Mouse (Mus musculus): ENCODE results near the gene Ccnj. TPM values are rescaled to one million over a fixed set of nuclear protein-coding genes. Genes with fewer than 3 reads are reported as not detected.

Ccnj gene
- 1 to 10 TPM; 7.8 to 8.7 TPM for total RNA-seq (2021)
- long read RNA-seq, experiment 1, partial matches to known transcripts, result 1 of 3 reads
- long read RNA-seq, experiment 1, other reads (novel, unspliced or antisense), result 0 of 3 reads
- long read RNA-seq, experiment 2, partial matches to known transcripts, result 0 of 2 reads
- long read RNA-seq, experiment 2, other reads (novel, unspliced or antisense), result 2 of 2 reads

- intact Hi-C loops (cut with DNase I), result loop anchor here (10.0 kb wide), 2 partner anchors 184 to 246 kb away; partner anchors contain the start of gene Aldh18a1
- DNase-seq (ENCODE audit: low spot score in 2 of 2), result peak; percentile 89 to 95
These were observed at the start of gene Ccnj for GRCm38 (mm10) chr19:40830703-40831415. Gene Ccnj, plus strand, starts transcription at chr19:40831279.

GRCm38 (mm10) chr19:40788004-40788714 is 42.9 kb upstream of the Ccnj start:
- no peak for DNase-seq (ENCODE audit: low spot score in 2 of 2)
- intact Hi-C loops (cut with DNase I), result no loop called here

GRCm38 (mm10) chr19:40788715-40789084 is 42.4 kb upstream of the Ccnj start:
- intact Hi-C loops (cut with DNase I), result no loop called here
- no peak for DNase-seq (ENCODE audit: low spot score in 2 of 2)

- DNase-seq (ENCODE audit: low spot score in 2 of 2), result no peak
- intact Hi-C loops (cut with DNase I), result no loop called here
These were observed 25.8 kb upstream of the Ccnj start for GRCm38 (mm10) chr19:40805176-40805737.

GRCm38 (mm10) chr19:40809858-40810257 is 21.2 kb upstream of the Ccnj start:
- no peak for DNase-seq (ENCODE audit: low spot score in 2 of 2)
- intact Hi-C loops (cut with DNase I), result no loop called here

- no peak for DNase-seq (ENCODE audit: low spot score in 2 of 2)
- intact Hi-C loops (cut with DNase I), result no loop called here
These were observed 19.2 kb upstream of the Ccnj start for GRCm38 (mm10) chr19:40811840-40812239.

GRCm38 (mm10) chr19:40812778-40813177 is 18.3 kb upstream of the Ccnj start:
- intact Hi-C loops (cut with DNase I), result no loop called here
- no peak for DNase-seq (ENCODE audit: low spot score in 2 of 2)

- DNase-seq (ENCODE audit: low spot score in 2 of 2), result no peak
- intact Hi-C loops (cut with DNase I), result no loop called here
These were observed 17.7 kb upstream of the Ccnj start for GRCm38 (mm10) chr19:40813385-40813784.

GRCm38 (mm10) chr19:40815645-40816183 is 15.4 kb upstream of the Ccnj start:
- DNase-seq (ENCODE audit: low spot score in 2 of 2), result no peak
- intact Hi-C loops (cut with DNase I), result no loop called here

GRCm38 (mm10) chr19:40817901-40818532 is 13.1 kb upstream of the Ccnj start:
- no peak for DNase-seq (ENCODE audit: low spot score in 2 of 2)
- intact Hi-C loops (cut with DNase I), result no loop called here

GRCm38 (mm10) chr19:40818764-40819163 is 12.3 kb upstream of the Ccnj start:
- DNase-seq (ENCODE audit: low spot score in 2 of 2), result peak in 1 of 2 experiments; percentile 7

GRCm38 (mm10) chr19:40821306-40821825 is 9.7 kb upstream of the Ccnj start:
- DNase-seq (ENCODE audit: low spot score in 2 of 2), result no peak
- intact Hi-C loops (cut with DNase I), result no loop called here

More at GRCm38 (mm10) chr19:40818764-40819163, 12.3 kb upstream of the Ccnj start:
- intact Hi-C loops (cut with DNase I), result no loop called here

GRCm38 (mm10) chr19:40825636-40826035 is 5.4 kb upstream of the Ccnj start:
- intact Hi-C loops (cut with DNase I), result no loop called here
- no peak for DNase-seq (ENCODE audit: low spot score in 2 of 2)

- intact Hi-C loops (cut with DNase I), result no loop called here
- DNase-seq (ENCODE audit: low spot score in 2 of 2), result no peak
These were observed 4.3 kb upstream of the Ccnj start for GRCm38 (mm10) chr19:40826735-40827134.

GRCm38 (mm10) chr19:40830198-40830597 is 881 bp upstream of the Ccnj start:
- intact Hi-C loops (cut with DNase I), result loop anchor here (10.0 kb wide), 2 partner anchors 185 to 245 kb away; partner anchors contain the start of gene Aldh18a1
- no peak for DNase-seq (ENCODE audit: low spot score in 2 of 2)

- DNase-seq (ENCODE audit: low spot score in 2 of 2), result peak in 1 of 2 experiments; percentile 25
- intact Hi-C loops (cut with DNase I), result loop anchor here (10.0 kb wide), 2 partner anchors 183 to 247 kb away; partner anchors contain the start of gene Aldh18a1
These were observed 530 bp downstream of the Ccnj start for GRCm38 (mm10) chr19:40831416-40832201.

GRCm38 (mm10) chr19:40832361-40832760 is 1.3 kb downstream of the Ccnj start:
- DNase-seq (ENCODE audit: low spot score in 2 of 2), result no peak
- intact Hi-C loops (cut with DNase I), result loop anchor here (10.0 kb wide), 2 partner anchors 182 to 248 kb away; partner anchors contain the start of gene Aldh18a1

- no peak for DNase-seq (ENCODE audit: low spot score in 2 of 2)
- intact Hi-C loops (cut with DNase I), result loop anchor here (10.0 kb wide), 2 partner anchors 180 to 250 kb away; partner anchors contain the start of gene Aldh18a1
These were observed 3.4 kb downstream of the Ccnj start for GRCm38 (mm10) chr19:40834436-40834835.

Data from left cerebral cortex, postnatal 14 days (tissue).